Mouse (Mus musculus): ENCODE results near the gene Mgat1.
"Not testable (repeated sequence)": the region's sequence is repeated elsewhere in the genome, so short reads cannot be mapped to it uniquely, and the experiment has no call there.

The Mgat1 gene

DNA sequence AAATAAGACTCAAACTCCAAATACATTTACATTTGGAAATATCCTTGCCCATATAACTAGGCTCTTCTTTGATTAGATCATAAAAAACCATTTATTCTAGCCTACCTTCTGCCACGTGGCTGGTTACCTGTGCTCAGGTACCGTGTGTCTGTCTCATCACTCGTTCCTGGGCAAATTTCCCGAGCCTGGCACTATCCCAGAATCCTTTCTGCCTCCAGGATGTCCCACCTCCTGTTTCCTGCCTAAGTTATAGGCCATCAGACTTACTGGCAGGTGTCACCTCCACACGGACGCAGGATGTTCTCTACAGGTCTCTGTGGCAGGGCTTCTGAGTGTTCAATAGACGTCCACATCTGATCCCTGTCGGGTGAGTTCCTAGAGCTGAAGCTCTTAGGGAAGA lies 21.1 kb downstream of the Mgat1 start:
- no peak for DNase-seq

DNA sequence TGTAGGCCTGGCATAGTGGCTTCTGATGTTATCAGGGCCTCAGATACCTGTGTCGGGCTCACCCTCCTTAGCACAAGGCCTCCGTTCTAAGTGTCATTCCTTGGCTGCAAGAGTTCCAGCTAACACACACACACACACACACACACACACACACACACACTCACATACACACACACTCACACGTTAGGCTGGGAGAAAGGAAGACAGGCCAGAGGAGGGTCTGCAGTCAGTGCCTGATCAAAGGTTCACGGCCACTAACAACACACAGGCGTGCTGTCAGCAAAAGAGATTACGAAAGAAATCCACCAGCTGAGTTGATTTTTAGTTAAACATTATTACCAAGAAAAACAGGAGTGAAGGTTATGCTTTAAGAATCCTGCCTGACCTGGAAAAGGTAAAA lies 22.7 kb downstream of the Mgat1 start:
- DNase-seq, result peak; percentile 68

GRCm38 (mm10) chr11:49267316-49267715 lies 23.3 kb downstream of the Mgat1 start:
- DNase-seq, result no peak

DNA sequence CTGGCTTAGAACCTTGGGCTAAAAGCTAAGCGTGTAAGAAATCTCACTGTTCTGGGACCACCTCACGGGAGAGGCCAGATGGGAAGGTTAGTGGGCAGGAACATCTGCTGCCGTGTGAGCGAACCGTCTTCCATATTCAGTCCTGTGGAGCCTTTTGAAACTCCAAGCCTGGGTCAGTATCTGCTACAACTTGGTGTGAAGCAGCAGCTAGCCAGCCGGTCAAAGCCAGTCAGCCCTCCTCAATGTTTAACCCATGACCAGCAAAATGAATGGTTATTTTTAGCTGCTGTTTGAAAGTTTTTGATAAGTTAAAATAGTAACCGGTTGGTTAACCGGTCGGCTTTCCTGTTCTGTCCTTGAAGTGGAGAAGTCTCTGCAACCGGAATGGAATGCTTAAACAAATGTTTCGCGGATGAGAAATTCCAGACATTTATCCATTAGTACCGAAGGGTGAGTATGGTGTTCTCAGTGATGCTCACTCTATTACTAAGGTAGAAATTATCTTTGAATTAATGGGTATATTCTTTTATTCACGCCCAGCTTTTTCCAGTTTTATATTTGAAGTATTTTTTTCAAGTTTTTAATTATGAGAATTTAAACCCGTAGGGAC lies 24.1 kb downstream of the Mgat1 start:
- peak; percentile 51 for DNase-seq

DNA sequence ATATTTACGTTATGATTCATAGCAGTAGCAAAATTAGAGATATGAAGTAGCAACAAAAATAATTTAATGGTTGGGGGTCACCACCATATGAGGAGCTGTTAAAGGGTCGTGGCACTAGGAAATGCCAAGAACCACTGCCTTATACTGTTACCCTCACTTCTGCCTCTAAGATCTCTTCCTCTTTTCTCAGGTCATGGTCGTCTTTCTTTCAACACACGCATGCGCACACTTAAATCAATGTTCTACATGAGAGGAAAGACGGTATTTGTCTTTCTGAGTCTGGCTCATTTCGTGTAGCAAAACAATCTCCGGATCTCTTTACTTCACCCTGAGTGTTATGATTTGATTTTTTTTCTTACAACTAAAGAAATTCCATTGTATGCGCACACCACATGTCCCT lies 25.8 kb downstream of the Mgat1 start:
- no peak for DNase-seq

- no peak for DNase-seq
These were observed 26.4 kb downstream of the Mgat1 start for GRCm38 (mm10) chr11:49270368-49270767.

- DNase-seq, result peak; percentile 61
These were observed 27.3 kb downstream of the Mgat1 start for GRCm38 (mm10) chr11:49271334-49271733.

GRCm38 (mm10) chr11:49273834-49274519 lies 30.0 kb downstream of the Mgat1 start:
- no peak for DNase-seq

GRCm38 (mm10) chr11:49278222-49278621 lies 34.2 kb downstream of the Mgat1 start, which contains the start of gene Olfr1393:
TSS of gene Olfr1393 (plus strand) at chr11:49278304.
- no peak for DNase-seq

DNA sequence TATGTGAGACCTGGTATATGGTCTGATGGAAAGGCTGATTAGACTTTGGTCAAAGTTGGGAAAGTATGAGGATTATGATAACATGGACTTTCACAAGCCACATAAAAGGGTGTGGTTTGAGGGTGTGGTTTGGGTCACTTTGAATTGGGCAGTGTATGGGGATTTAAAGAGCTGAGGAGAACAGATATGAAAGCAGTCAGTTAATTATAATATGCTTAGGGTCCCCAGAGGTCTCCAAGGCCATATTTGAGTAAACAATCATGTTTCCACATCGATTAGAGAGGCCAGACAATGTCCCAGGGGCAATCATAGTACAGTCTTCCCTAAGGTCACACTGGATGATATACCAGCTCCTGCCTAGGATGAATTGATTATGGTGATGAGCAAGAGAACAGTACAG lies 41.0 kb downstream of the Mgat1 start, which contains the start of gene Olfr1392:
Olfr1392 (plus strand) TSS at position 301 of the 400 bp plus-strand sequence.
- DNase-seq, result not testable (repeated sequence)

DNA sequence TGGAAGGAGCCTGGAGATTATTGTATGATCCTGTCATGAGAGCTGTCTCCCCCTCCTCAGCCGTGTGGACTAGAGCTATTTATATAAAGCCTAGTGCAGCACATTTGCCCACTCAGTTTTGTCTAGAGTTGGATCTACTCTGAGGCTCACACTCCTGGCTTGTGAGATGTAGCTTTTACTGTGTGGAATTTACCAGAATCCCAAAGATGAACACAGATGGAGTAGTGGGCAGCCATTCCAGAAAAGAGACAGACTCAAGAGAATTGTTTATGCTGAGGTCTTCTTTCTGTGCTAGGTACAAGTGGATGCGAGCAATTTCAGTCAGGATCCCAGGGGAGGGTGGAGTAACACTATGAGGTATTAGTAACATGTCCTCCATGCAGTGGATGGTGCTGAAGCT lies 43.3 kb downstream of the Mgat1 start:
- DNase-seq, result no peak

- no peak for DNase-seq
These were observed 48.8 kb downstream of the Mgat1 start for GRCm38 (mm10) chr11:49292777-49293176.

- no peak for DNase-seq
These were observed 60.5 kb downstream of the Mgat1 start, which contains the start of gene Olfr10 for GRCm38 (mm10) chr11:49304441-49304840. TSS of gene Olfr10 (plus strand) at chr11:49304741.

- DNase-seq, result not testable (repeated sequence)
These were observed 64.6 kb downstream of the Mgat1 start for GRCm38 (mm10) chr11:49308547-49308946.

Measured in kidney, postnatal 14 days (tissue).